Mouse (Mus musculus) liver, postnatal 0 days (tissue): Measurements from ENCODE around the gene Uvrag. TPM values are rescaled to one million over a fixed set of nuclear protein-coding genes. Genes with fewer than 3 reads are reported as not detected.

Experiments
- ATAC-seq: fragments of 200-750 bp; cut with Nextera tagmentation; 2 replicates; pipeline ENCODE4 v1.8.0; 2017; ENCODE audit warnings: mild to moderate bottlenecking, moderate library complexity
- DNase-seq: peaks from one replicate; pipeline ENCODE4 v3.0.0-alpha.2; 2016
- H3K27ac ChIP-seq: fragments of 300-500 bp; sonication (generic); 2 replicates; pipeline ENCODE4 v1.5.1; 2014; ENCODE audit warnings: antibody characterized with exemption, moderate library complexity, mild to moderate bottlenecking, low read depth
- H3K27me3 ChIP-seq: fragments of 300-500 bp; sonication (generic); 2 replicates; pipeline ENCODE4 v1.6.1; 2014; ENCODE audit warnings: low read length, control low read depth, mixed read lengths; ENCODE audit not compliant: insufficient read depth
- H3K36me3 ChIP-seq: fragments of 300-500 bp; sonication (generic); replicated peaks from 2 replicates; pipeline ENCODE4 v1.6.1; 2014; ENCODE audit warnings: mild to moderate bottlenecking, control low read depth, low read length, moderate library complexity, mixed read lengths; ENCODE audit not compliant: insufficient read depth
- H3K4me1 ChIP-seq: fragments of 300-500 bp; sonication (generic); 2 replicates; pipeline ENCODE4 v1.6.1; 2014; ENCODE audit warnings: antibody characterized with exemption, mild to moderate bottlenecking, control low read depth; ENCODE audit not compliant: insufficient read depth
- H3K4me2 ChIP-seq: fragments of 300-500 bp; sonication (generic); 2 replicates; pipeline ENCODE4 v1.6.1; 2014; ENCODE audit warnings: low read depth, mild to moderate bottlenecking, low read length, moderate library complexity, mixed read lengths
- H3K4me3 ChIP-seq: fragments of 300-500 bp; sonication (generic); 2 replicates; pipeline ENCODE4 v1.5.1; 2014; ENCODE audit warnings: low read depth, low read length
- H3K9ac ChIP-seq: fragments of 300-500 bp; sonication (generic); replicated peaks from 2 replicates; pipeline ENCODE4 v1.6.1; 2014; ENCODE audit warnings: mild to moderate bottlenecking, moderate library complexity
- H3K9me3 ChIP-seq: fragments of 300-500 bp; sonication (generic); 2 replicates; pipeline ENCODE4 v1.6.1; 2016; ENCODE audit warnings: mild to moderate bottlenecking, control low read depth, low read length, mixed read lengths
- CTCF ChIP-seq: sonication (generic); IDR thresholded peaks from 2 replicates; pipeline ENCODE4 v1.5.1; 2016; ENCODE audit warnings: antibody characterized with exemption, low read depth
- EP300 ChIP-seq: IDR thresholded peaks from 2 replicates; pipeline ENCODE4 v1.6.1; 2016; ENCODE audit warnings: antibody characterized with exemption, low read depth, mild to moderate bottlenecking
- WGBS: fragments of 180-500 bp; shearing (Covaris S2); extraction: QIAGEN DNeasy Blood & Tissue Kit; methylation state at CpG from one replicate; pipeline ENCODE4 v1.1.7; 2014; ENCODE audit not compliant: insufficient replicate concordance; 5-methylcytosine and 5-hydroxymethylcytosine counted together
- polyA plus RNA-seq: library from polyadenylated mRNA; unstranded; fragments of >200 nt; fragmentation: Nextera tagmentation; extraction: Ambion mirVana; gene quantifications from 2 replicates; pipeline ENCODE4 v1.2.1, GENCODE M21; 2015

Gene Uvrag
- polyA plus RNA-seq, 1 experiment from 2014 or later: 11.9 TPM

DNA sequence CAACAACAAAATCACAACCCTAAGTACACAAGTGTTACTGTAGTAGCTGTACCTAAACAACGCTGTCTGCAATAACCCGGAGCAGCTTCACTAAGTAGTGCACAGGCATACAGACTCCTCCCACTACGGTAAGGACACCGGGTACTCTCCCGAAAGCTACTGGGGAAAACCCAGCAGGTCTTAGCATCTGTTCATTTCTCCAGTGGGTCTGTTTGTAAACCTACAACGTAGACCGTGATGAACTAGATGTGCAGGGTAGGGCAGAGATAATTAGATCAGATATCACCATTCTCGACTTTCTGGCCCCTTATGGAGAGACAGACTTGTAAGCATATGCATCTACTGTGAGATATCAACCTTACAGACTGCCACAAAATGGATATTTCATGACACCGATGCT is 99.1 kb downstream of the Uvrag start:
- TF ChIP-seq CTCF: no peak
- TF ChIP-seq EP300: no peak
- 82% methylated on average over 9 of the region's 9 CpGs for WGBS
- ATAC-seq: no peak

DNA sequence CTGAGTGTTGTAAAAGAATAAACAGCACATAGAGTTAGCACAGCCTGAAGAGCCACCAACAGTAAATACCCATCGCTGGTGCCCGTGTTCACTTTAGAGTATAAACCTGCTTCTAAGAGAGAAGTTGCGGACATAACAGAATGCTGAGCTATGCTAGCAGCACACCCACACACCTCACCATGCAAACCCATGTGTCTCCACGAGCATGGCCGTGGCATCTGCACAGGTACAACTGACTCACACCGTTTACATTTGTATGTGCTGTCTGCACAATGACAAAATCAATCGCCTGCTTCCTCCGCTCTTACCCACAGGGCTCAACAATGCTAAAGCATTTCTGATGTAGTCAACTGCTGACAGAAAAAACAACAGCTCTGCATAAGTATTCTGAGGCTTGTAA is 101.0 kb downstream of the Uvrag start:
- no peak for TF ChIP-seq EP300
- TF ChIP-seq CTCF: no peak
- no peaks in the 10 kb centered on the region for H3K27me3 ChIP-seq
- H3K9me3 ChIP-seq: no peaks in the 10 kb centered on the region
- DNase-seq: no peak
- no peak overlapping the region for H3K4me3 ChIP-seq
- peaks cover 4% of the 10 kb centered on the region; the same call in 1 of the 2 replicates for H3K4me1 ChIP-seq
- H3K27ac ChIP-seq: no peak overlapping the region
- WGBS: 74% methylated on average over 8 of the region's 8 CpGs
- H3K9ac ChIP-seq: no peak overlapping the region
- no peak for ATAC-seq
- no peak overlapping the region for H3K4me2 ChIP-seq
- no peaks in the 10 kb centered on the region; the same call in 1 of the 2 replicates for H3K36me3 ChIP-seq

More for the DNA sequence above, 99.1 kb downstream of the Uvrag start:
- Histone ChIP-seq H3K9me3 (no peaks in the 10 kb centered on the region), H3K27me3 (no peaks in the 10 kb centered on the region), H3K4me1 (peaks cover 4% of the 10 kb centered on the region; the same call in 1 of the 2 replicates), H3K4me2 (no peak overlapping the region), H3K9ac (no peak overlapping the region), H3K27ac (no peak overlapping the region), H3K4me3 (no peak overlapping the region), H3K36me3 (0 out of 2 replicates have a peak, but pooled peaks cover 3% of the 10 kb centered on the region)
- DNase-seq: no peak

DNA sequence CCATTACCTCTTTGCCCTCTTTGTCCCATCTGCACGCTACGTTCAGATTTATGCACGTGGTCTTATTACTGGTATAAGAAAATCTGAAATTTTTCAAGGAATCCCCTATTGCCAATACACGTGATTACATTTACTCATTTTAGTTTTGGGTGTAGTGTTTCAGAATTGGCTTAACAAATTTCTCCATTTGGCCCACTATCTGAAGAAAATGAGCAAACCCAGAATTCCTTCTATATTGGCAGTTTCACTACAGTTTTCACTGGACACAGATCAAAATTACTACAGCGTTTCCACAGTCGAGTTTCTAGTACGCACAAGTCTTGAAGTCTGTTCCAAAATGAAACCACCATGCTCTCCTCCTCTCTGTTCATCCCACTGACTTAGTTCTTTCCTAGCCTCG is 104.7 kb downstream of the Uvrag start:
- Histone ChIP-seq H3K9me3 (no peaks in the 10 kb centered on the region), H3K9ac (no peak overlapping the region), H3K36me3 (peaks cover 4% of the 10 kb centered on the region; the same call in 1 of the 2 replicates), H3K4me1 (no peaks in the 10 kb centered on the region), H3K27ac (no peak overlapping the region), H3K27me3 (no peaks in the 10 kb centered on the region), H3K4me3 (no peak overlapping the region), H3K4me2 (no peak overlapping the region)
- WGBS: 79% methylated on average over 8 of the region's 8 CpGs
- TF ChIP-seq CTCF (no peak), EP300 (no peak)
- DNase-seq (no peak), ATAC-seq (no peak)

DNA sequence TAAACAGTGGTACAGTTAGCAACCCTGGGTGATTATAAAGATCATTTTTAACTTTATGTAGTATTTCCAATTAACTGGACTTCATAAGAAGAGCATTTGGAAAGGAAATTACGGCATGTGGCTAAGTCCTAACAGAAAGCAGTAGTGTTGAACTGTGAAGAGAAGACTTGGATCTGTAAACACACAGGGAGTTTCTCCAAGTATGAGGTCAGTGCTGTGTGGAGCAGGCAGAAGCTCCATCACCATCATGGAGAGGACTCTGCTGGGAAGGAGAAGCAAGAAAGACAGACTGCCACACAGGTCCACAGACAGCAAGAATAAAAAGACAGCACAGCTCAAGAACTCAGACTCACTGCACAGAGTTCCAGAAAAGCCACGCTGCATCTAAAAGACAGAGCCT is 106.0 kb downstream of the Uvrag start:
- ATAC-seq (no peak), DNase-seq (no peak)
- H3K4me2 ChIP-seq: no peak overlapping the region
- H3K9ac ChIP-seq: no peak overlapping the region
- peaks cover 8% of the 10 kb centered on the region for H3K36me3 ChIP-seq
- no peak for TF ChIP-seq CTCF
- no peak for TF ChIP-seq EP300
- WGBS: 76% methylated on average over 2 of the region's 2 CpGs
- no peak overlapping the region for H3K4me3 ChIP-seq
- no peaks in the 10 kb centered on the region for H3K9me3 ChIP-seq
- H3K27ac ChIP-seq: no peak overlapping the region
- H3K4me1 ChIP-seq: no peaks in the 10 kb centered on the region
- no peaks in the 10 kb centered on the region for H3K27me3 ChIP-seq

DNA sequence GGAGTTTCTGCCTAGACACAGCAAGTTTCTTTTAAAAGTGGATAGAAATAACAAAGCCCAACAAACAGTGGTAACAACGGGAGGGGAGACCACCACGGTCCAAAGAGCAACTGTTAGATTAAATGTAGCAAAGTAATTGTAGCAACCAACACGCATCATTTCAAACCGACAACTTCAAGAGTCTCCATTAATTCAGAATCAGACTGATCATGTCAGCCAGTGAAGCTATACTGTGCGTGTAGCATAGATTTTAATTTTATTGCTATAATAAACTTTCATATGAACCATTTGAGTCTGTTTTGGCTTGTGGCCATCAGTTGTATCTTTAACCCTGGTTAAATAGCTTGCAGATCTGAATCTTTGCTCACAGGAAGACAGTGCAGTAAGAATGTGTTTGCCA is 107.1 kb downstream of the Uvrag start:
- DNase-seq: no peak
- no peaks in the 10 kb centered on the region for H3K27me3 ChIP-seq
- no peaks in the 10 kb centered on the region for H3K9me3 ChIP-seq
- H3K4me2 ChIP-seq: no peak overlapping the region
- no peak for ATAC-seq
- peaks cover 8% of the 10 kb centered on the region for H3K36me3 ChIP-seq
- H3K27ac ChIP-seq: no peak overlapping the region
- no peaks in the 10 kb centered on the region for H3K4me1 ChIP-seq
- H3K4me3 ChIP-seq: no peak overlapping the region
- TF ChIP-seq CTCF (no peak), EP300 (no peak)
- WGBS: 81% methylated on average over 5 of the region's 5 CpGs
- no peak overlapping the region for H3K9ac ChIP-seq

DNA sequence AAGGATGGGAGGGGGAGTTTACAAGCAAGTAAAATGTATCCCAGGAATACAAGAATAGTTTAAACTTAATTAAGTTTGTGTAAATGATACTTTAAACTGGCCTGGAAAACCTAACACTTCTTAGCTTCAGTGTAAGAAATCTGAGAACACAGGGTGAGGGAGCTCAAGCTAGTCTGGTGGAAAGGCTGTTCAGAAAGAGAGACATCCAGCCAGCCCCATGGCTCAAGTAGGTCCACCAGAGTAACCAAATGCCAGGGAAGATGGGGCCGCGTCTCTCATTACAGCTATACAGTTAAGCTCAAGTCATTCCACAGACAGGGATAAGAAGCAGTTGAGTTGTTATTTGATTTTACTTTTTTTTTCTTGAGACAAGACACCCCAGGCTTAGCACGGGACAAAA is 107.6 kb downstream of the Uvrag start:
- WGBS: 89% methylated on average over 3 of the region's 3 CpGs
- no peak overlapping the region for H3K4me2 ChIP-seq
- TF ChIP-seq EP300 (no peak), CTCF (no peak)
- no peak overlapping the region for H3K9ac ChIP-seq
- ATAC-seq (no peak), DNase-seq (no peak)
- H3K9me3 ChIP-seq: no peaks in the 10 kb centered on the region
- peaks cover 8% of the 10 kb centered on the region for H3K36me3 ChIP-seq
- no peaks in the 10 kb centered on the region for H3K4me1 ChIP-seq
- H3K4me3 ChIP-seq: no peak overlapping the region
- no peak overlapping the region for H3K27ac ChIP-seq
- no peaks in the 10 kb centered on the region for H3K27me3 ChIP-seq

DNA sequence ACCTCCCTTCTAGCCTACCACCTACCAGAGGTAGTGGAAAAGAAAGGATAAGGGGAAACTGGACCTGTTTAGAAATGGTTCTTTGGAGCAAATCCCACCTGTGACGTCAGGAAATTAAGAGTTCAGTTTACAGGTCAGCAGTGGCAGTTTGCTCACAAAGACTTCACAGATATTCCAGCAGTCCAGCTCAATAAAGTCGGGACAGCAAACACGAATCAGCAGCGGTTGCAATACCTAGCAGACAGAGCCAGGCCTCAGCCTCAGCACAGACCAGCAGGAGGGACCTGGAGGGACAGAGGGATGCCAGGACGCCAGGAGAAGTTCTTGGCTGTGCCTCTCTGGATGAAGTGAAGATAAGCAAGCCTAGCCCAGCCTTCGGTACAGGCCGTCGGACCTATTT is 108.9 kb downstream of the Uvrag start:
- DNase-seq (no peak), ATAC-seq (no peak)
- Histone ChIP-seq H3K4me3 (no peak overlapping the region), H3K4me1 (no peaks in the 10 kb centered on the region), H3K9ac (no peak overlapping the region), H3K36me3 (peaks cover 8% of the 10 kb centered on the region), H3K9me3 (no peaks in the 10 kb centered on the region), H3K27me3 (no peaks in the 10 kb centered on the region), H3K27ac (no peak overlapping the region), H3K4me2 (no peak overlapping the region)
- no peak for TF ChIP-seq EP300
- TF ChIP-seq CTCF: no peak
- 85% methylated on average over 8 of the region's 8 CpGs for WGBS
